Mouse (Mus musculus) hindbrain, embryonic 15.5 days (tissue): Measurements from ENCODE around the gene Nmur1. TPM values are rescaled to one million over a fixed set of nuclear protein-coding genes. Genes with fewer than 3 reads are reported as not detected.

Experiments used
- ATAC-seq: fragments of 200-750 bp; cut with Nextera tagmentation; 2 replicates; pipeline ENCODE4 v1.8.0; 2017; ENCODE audit warnings: low read depth, moderate number of reproducible peaks, moderate TSS enrichment; ENCODE audit not compliant: low FRiP score
- H3K27ac ChIP-seq: fragments of 300-500 bp; sonication (generic); replicated peaks from 2 replicates; pipeline ENCODE4 v1.5.1; 2015; ENCODE audit warnings: mild to moderate bottlenecking, inconsistent platforms
- H3K27me3 ChIP-seq: fragments of 300-500 bp; sonication (generic); 2 replicates; pipeline ENCODE4 v1.6.1; 2015; ENCODE audit warnings: control low read depth, inconsistent platforms
- H3K36me3 ChIP-seq: fragments of 300-500 bp; sonication (generic); 2 replicates; pipeline ENCODE4 v1.6.1; 2015; ENCODE audit warnings: control low read depth, inconsistent platforms
- H3K4me1 ChIP-seq: fragments of 300-500 bp; sonication (generic); replicated peaks from 2 replicates; pipeline ENCODE4 v1.6.1; 2015; ENCODE audit warnings: control low read depth, inconsistent platforms
- H3K4me2 ChIP-seq: fragments of 300-500 bp; sonication (generic); 2 replicates; pipeline ENCODE4 v1.6.1; 2015; ENCODE audit warnings: moderate library complexity, mild to moderate bottlenecking, inconsistent platforms
- H3K4me3 ChIP-seq: fragments of 300-500 bp; sonication (generic); 2 replicates; pipeline ENCODE4 v1.5.1; 2015; ENCODE audit warnings: mild to moderate bottlenecking, inconsistent platforms
- H3K9ac ChIP-seq: fragments of 300-500 bp; sonication (generic); 2 replicates; pipeline ENCODE4 v1.6.1; 2015; ENCODE audit warnings: inconsistent platforms
- H3K9me3 ChIP-seq: fragments of 300-500 bp; sonication (generic); 2 replicates; pipeline ENCODE4 v1.6.1; 2016; ENCODE audit warnings: control low read depth, inconsistent platforms
- WGBS: fragments of 180-500 bp; shearing (Covaris S2); methylation state at CpG from one replicate; pipeline ENCODE4 v1.1.7; 2015; 5-methylcytosine and 5-hydroxymethylcytosine counted together
- microRNA-seq: library from miRNA; unstranded; fragments of <30 nt; microRNA quantifications from one replicate; pipeline ENCODE4, GENCODE M21; 2016
- polyA plus RNA-seq: library from polyadenylated mRNA; unstranded; fragments of >200 nt; fragmentation: Nextera tagmentation; extraction: Ambion mirVana; gene quantifications from 2 replicates; pipeline ENCODE4 v1.2.1, GENCODE M21; 2015

Gene Nmur1
- polyA plus RNA-seq, 1 experiment from 2014 or later: 0.19 TPM

GRCm38 (mm10) chr1:86336330-86336729 lies 89.7 kb downstream of the Nmur1 start:
- Histone ChIP-seq H3K9me3 (no peaks in the 10 kb centered on the region), H3K9ac (no peak overlapping the region), H3K27ac (no peak overlapping the region), H3K27me3 (no peaks in the 10 kb centered on the region), H3K4me2 (no peak overlapping the region), H3K4me3 (no peak overlapping the region), H3K36me3 (no peaks in the 10 kb centered on the region), H3K4me1 (no peaks in the 10 kb centered on the region)
- WGBS: 49% methylated on average over 2 of the region's 2 CpGs
- ATAC-seq: no peak

Small RNAs within 50 kb of the gene (microRNA-seq; reads per million reads assigned to microRNA genes)
- gene mmu-mir-3535: 99.0 reads per million, percentile 51 among the genes with 10 or more reads in this experiment

Other genes with a start within 250 kb of the Nmur1 start
- gene B3gnt7, start 123.4 kb downstream of the Nmur1 start, polyA plus RNA-seq: 6.9 and 8.7 TPM in 2 replicates
- gene Ncl, start 66.8 kb downstream of the Nmur1 start, polyA plus RNA-seq: 202 and 210 TPM in 2 replicates
- gene Tex44, start 101 bp upstream of the Nmur1 start, polyA plus RNA-seq: not detected in 2 replicates
- 1,392 and 1,427 TPM in 2 replicates for gene Ptma, start 100.5 kb upstream of the Nmur1 start, polyA plus RNA-seq
- gene Pde6d, start 156.4 kb upstream of the Nmur1 start, polyA plus RNA-seq: 115 and 122 TPM in 2 replicates
- gene Cops7b, start 156.7 kb upstream of the Nmur1 start, polyA plus RNA-seq: 56.5 and 63.9 TPM in 2 replicates
- gene Nppc, start 244.3 kb upstream of the Nmur1 start, polyA plus RNA-seq: 18.6 and 24.8 TPM in 2 replicates